Mouse (Mus musculus): ENCODE measurements around the gene Nr1h2.

GRCm38 (mm10) chr7:44586930-44587329, 33.2 kb upstream of the Nr1h2 start:
- no peak for TF ChIP-seq POLR2A (IDR thresholded peaks at IDR 0.05; ENCODE audit: insufficient read depth, low read length)
- TF ChIP-seq CTCF (IDR thresholded peaks at IDR 0.05; ENCODE audit: low read depth, low read length), result no peak
- no peak for TF ChIP-seq EP300 (IDR thresholded peaks at IDR 0.05; ENCODE audit: insufficient read depth, low read depth, low read length)

All from ES-Bruce4 (cell line).